Mouse (Mus musculus) large intestine, adult 2 months (tissue): Measurements from ENCODE around the gene 4931428L18Rik. TPM values are rescaled to one million over a fixed set of nuclear protein-coding genes. Genes with fewer than 3 reads are reported as not detected.
A peak's percentile ranks its signal among the peaks of the same experiment; 100 is the strongest.

Experiments used
- DNase-seq: peaks from one replicate; pipeline ENCODE4 v3.0.0-alpha.2; 2012; ENCODE audit warnings: low read depth, low spot score
- WGBS: fragments of 180-500 bp; shearing (Covaris S2); methylation state at CpG from one replicate; pipeline ENCODE4 v1.1.7; 2018; 5-methylcytosine and 5-hydroxymethylcytosine counted together
- polyA plus RNA-seq: library from polyadenylated mRNA; depleted of rRNA; stranded (reverse); fragments of >200 nt; gene quantifications from 2 replicates; pipeline ENCODE4 v1.2.3, GENCODE M21; 2012

Gene 4931428L18Rik
- polyA plus RNA-seq, 1 experiment: not detected

GRCm38 (mm10) chr1:31153793-31154349 is 68.6 kb downstream of the 4931428L18Rik start:
- peak; percentile 54 for DNase-seq
- WGBS: 4% methylated on average over 7 of the region's 7 CpGs

- DNase-seq: no peak
- WGBS: 24% methylated on average over 2 of the region's 2 CpGs
These were observed 69.6 kb downstream of the 4931428L18Rik start for GRCm38 (mm10) chr1:31152799-31153426.

GRCm38 (mm10) chr1:31150546-31150945 is 71.9 kb downstream of the 4931428L18Rik start:
- no peak for DNase-seq
- WGBS: 62% methylated on average over 3 of the region's 3 CpGs

GRCm38 (mm10) chr1:31149671-31150070 is 72.8 kb downstream of the 4931428L18Rik start:
- WGBS: 20% methylated on average over 6 of the region's 6 CpGs
- no peak for DNase-seq

GRCm38 (mm10) chr1:31143571-31143970 is 78.9 kb downstream of the 4931428L18Rik start:
- DNase-seq: no peak
- WGBS: 78% methylated on average over 2 of the region's 2 CpGs

GRCm38 (mm10) chr1:31142288-31143094 is 80.0 kb downstream of the 4931428L18Rik start:
- 62% methylated on average over 8 of the region's 8 CpGs for WGBS
- DNase-seq: no peak

GRCm38 (mm10) chr1:31138387-31138786 is 84.1 kb downstream of the 4931428L18Rik start:
- WGBS: 41% methylated on average over 3 of the region's 3 CpGs
- peak; percentile 55 for DNase-seq

- no peak for DNase-seq
- WGBS: 71% methylated on average over 4 of the region's 4 CpGs
These were observed 109.0 kb downstream of the 4931428L18Rik start for GRCm38 (mm10) chr1:31113466-31113865.

GRCm38 (mm10) chr1:31107961-31108360 is 114.5 kb downstream of the 4931428L18Rik start:
- no peak for DNase-seq

GRCm38 (mm10) chr1:31102863-31103657 is 119.4 kb downstream of the 4931428L18Rik start:
- WGBS: 71% methylated on average over 12 of the region's 12 CpGs
- DNase-seq: no peak

More at GRCm38 (mm10) chr1:31107961-31108360, 114.5 kb downstream of the 4931428L18Rik start:
- 88% methylated on average over 3 of the region's 3 CpGs for WGBS

- 37% methylated on average over 2 of the region's 2 CpGs for WGBS
- DNase-seq: no peak
These were observed 120.2 kb downstream of the 4931428L18Rik start for GRCm38 (mm10) chr1:31102280-31102679.

- DNase-seq: no peak
- 67% methylated on average over 3 of the region's 3 CpGs for WGBS
These were observed 125.3 kb downstream of the 4931428L18Rik start for GRCm38 (mm10) chr1:31097208-31097607.

- DNase-seq: no peak
- 76% methylated on average over 2 of the region's 2 CpGs for WGBS
These were observed 126.1 kb downstream of the 4931428L18Rik start for GRCm38 (mm10) chr1:31096466-31096793.

- WGBS: 80% methylated on average over 5 of the region's 5 CpGs
- no peak for DNase-seq
These were observed 126.6 kb downstream of the 4931428L18Rik start for GRCm38 (mm10) chr1:31095706-31096465.

GRCm38 (mm10) chr1:31094792-31095191 is 127.7 kb downstream of the 4931428L18Rik start:
- 36% methylated on average over 3 of the region's 3 CpGs for WGBS
- DNase-seq: peak; percentile 21

GRCm38 (mm10) chr1:31093939-31094338 is 128.5 kb downstream of the 4931428L18Rik start:
- 66% methylated on average over 1 of the region's 1 CpGs for WGBS
- DNase-seq: no peak

GRCm38 (mm10) chr1:31088686-31089085 is 133.8 kb downstream of the 4931428L18Rik start:
- DNase-seq: peak; percentile 11
- WGBS: 30% methylated on average over 4 of the region's 4 CpGs

GRCm38 (mm10) chr1:31072523-31073370 is 149.7 kb downstream of the 4931428L18Rik start:
- 68% methylated on average over 6 of the region's 6 CpGs for WGBS
- DNase-seq: no peak
